Mouse (Mus musculus) right cerebral cortex, adult 2 months (tissue): ENCODE data around the gene Ror1.
A peak's percentile ranks its signal among the peaks of the same experiment; 100 is the strongest.

Experiments
- DNase-seq, 2 experiments: peaks; one replicate each; pipeline ENCODE4 v3.0.0; 2021 to 2022; ENCODE audit warnings: low spot score in 2 of 2

The Ror1 gene

DNA sequence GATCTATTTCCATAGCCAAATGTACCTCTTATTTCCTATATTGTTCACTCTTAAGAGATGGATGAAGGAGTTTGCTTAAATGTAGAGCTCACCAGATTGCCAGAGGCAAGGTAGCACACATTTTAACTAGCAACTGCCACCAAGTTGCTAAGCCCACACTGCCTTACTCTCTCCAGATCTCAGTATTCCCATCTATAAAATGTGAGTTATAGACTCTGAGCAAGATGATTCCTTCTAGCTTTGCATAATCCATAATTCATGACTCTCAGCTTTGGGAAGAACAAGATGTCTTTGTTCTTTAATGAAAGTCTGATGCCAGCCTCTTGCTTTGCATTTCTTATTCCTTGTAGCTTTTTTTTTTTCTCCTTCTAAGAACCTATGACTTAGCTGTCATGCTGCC is 64.6 kb downstream of the Ror1 start:
- no peak for DNase-seq

DNA sequence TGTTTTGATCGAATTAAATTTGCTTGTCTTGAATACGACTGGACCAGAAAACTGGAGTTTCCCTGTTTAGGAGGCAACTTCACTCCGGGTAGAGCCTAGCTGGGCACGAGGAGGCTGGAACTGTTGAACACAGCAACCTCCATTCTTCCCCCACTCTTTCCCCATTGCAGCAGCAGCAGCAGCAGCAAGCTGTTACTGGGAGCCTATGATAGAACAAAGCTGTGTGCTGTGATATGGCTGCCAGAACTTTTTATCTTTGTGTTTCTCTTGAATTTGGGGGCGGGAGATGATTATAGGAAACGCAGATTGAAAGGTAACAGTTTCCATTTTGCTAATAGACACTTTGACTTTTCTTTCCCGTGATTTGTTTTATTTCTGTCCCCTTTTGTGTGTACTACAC is 70.2 kb downstream of the Ror1 start:
- no peak for DNase-seq

DNA sequence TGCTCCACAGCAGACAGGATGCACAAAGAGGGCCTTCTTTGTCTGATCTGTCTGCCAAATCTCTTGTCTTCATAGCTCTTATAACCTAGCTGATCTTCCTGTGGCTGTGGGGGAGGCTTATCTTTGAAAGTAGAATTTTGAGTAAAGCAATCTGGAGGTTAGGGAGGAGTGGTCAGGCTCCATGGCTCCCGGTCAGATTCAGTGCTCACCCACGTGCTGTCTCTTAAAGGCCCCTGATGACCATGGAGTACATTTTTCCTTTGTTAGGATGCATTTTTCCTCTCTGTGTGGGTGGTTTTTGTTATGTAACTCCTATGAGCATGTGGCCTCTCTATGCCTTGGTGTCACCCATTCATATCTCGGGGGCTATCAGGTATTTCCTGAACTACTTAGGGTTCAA is 71.3 kb downstream of the Ror1 start:
- no peak for DNase-seq

GRCm38 (mm10) chr4:100169683-100170082 is 74.1 kb downstream of the Ror1 start:
- peak; percentile 6 to 27 for DNase-seq

- no peak for DNase-seq
Measured at GRCm38 (mm10) chr4:100170161-100170650, 74.6 kb downstream of the Ror1 start.

DNA sequence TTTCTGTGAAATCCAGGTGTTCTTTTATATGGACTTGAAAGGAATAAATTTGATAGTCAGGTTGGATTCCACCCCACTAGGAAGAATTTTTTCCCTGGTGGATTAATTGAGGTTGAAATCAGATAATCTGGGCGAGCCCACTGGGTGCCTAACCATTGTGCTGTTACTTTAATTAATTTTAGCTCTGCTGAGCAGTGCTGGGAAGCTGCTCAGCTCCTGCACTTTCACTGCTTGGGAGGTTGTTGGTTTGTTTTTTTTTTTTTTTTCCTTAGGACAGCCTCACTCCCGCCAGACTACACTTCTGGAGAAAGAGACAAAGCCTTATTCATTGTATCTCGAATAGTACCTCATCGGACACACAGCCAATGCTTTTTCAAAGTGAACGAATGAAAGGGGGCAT is 75.2 kb downstream of the Ror1 start:
- no peak for DNase-seq

- DNase-seq = no peak
Measured at GRCm38 (mm10) chr4:100171483-100171898, 75.9 kb downstream of the Ror1 start.

DNA sequence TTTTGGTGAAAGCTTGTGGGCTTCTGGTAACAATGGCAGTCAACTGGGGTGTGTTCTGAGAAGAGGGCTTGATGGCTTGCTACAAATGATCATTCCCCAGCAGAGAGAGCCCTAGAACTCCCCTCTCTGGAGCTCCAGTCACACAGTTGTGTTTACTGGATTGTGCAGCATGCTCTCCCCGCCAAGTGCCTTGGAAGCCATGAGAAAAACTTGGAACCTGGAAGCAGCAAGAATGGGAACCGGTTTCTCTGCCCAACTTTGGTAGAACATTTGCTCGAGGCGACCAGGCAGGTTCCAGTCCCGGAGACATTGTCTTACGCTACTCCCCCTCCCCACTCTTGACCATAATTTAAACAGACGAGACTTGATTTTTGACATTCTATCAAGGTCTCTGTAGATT is 80.0 kb downstream of the Ror1 start:
- DNase-seq = no peak

- DNase-seq = no peak
Measured at GRCm38 (mm10) chr4:100178316-100178715, 82.7 kb downstream of the Ror1 start.

DNA sequence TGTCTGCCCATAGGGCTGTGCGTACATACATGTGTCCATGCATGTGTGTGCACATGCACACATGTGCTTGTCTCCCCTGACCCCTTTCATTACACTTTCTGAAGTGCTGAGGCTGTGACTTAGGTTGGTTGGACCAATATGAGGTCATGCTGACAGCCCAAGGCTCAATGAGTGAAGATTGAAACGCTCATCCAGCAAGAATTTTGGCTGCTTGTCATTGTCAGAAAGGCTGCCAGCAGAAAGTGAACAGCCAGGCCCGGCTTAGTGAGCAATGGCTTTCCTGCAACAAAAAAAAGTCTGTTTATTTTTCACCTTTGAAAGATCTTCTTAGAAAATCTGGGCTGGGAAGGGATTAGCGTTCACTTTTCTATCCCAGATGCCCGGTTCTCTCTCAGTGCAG is 86.1 kb downstream of the Ror1 start:
- DNase-seq = no peak

DNA sequence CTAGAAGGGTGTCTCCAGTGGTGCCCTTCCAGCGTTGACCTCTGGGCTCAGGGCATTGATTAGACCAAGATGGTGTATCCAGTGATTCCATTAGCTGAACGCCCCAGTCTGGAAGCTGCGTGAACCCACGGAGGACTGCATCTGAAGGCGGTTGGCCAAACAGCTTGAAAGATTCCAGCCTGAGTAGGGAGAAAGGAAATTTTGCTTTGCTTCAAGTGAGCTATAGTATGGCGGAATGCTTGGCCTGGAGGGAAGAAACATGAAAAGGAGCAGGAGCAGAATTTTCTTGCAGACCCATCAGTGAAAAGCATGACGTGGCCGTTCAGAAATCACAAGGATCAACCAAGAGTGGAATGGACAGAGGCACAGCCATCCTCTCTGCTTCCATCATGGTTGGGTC is 91.2 kb downstream of the Ror1 start:
- DNase-seq = no peak

DNA sequence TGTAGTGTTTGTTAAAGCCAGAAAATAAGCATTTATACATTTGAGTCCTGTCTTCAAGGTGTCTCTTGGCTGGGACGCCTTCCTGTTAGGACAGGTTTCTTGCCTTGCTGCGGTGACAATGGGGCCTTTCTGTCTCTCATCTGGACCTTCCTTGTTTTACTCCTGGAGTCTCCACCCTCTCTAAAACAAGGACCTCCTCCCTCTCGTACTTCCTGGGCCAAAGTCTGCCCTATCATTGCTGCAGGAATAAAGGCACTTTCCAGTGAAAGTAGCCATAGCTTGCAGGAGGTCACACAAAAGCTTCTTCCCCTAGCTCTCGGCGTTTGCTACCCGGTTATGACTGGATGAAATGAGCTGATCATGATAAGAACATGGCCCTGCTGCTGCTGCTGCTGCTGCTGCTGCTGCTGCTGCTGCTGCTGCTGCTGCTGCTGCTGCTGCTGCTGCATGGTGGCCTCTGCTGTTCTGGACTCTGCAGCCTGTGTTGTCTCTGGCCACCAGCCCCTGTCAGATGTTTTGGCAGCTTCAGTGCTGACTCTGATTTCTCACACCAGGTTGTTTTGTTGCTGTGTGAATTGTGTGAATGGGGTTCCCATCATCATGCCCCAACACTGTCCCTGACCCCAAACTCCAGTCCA is 92.1 kb downstream of the Ror1 start:
- DNase-seq = no peak

DNA sequence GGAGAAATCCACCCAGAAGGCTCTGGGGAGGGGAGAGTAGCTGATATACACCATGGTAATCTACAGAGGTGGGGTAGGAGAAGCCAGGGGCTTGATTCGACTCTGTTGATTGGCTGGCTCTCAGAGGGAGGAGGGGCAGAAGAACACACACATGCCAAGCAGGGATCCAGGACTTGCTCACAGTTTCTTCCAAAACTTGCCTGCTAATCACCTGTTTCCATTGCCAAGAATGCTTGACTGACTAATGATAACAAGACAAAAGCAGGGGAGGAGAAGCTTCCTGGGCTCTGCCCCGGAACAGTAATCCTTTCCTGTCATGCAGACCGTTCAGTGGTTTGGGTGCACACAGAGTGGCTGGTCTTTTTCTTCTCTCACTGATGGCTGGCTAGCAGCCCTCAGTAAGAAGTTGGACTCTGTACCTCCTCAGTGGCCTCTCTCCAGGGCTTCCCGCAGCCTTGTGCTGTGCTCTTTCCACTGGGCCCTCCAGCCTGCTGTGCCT is 92.7 kb downstream of the Ror1 start:
- no peak for DNase-seq

DNA sequence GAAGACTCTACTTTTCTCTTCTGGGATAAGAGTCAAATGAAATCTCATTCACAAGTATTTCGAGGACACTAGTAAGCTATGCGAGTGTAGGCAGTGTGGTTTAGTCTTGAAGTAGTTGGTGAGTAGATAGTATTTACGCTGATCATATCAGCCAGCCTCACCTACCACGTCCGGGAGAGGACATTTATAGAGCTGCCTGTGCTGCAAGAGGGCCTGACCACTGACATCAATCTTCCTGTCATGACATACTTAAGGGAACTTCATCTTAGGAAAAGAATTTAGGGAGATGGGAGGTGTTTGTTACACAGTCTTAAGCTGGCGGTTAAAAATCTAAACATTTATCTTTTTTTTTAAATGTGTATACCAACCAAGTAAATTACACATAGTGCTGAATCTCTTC is 95.9 kb downstream of the Ror1 start:
- DNase-seq = no peak

- no peak for DNase-seq
Measured at GRCm38 (mm10) chr4:100194136-100194535, 98.5 kb downstream of the Ror1 start.

- no peak for DNase-seq
Measured at GRCm38 (mm10) chr4:100196255-100196793, 100.7 kb downstream of the Ror1 start.

DNA sequence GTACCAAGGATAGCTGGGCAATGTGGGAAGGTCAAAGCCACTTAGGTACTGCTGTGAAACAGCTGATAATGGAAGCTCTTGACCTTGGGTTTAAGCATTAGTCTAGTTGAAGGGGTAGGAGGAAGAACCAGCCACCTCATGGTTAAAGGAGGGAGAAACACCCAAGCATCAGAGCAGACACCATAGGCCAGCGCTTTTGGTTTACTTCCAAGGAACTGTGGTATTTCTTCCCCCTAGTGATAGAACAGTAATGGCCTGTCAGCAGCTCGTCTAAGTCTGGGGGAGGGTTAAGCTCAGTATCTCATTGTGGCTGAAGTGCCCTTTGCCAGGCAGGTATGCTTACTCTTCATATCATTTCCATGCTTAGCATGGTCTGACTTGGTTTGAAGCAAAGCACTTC is 102.7 kb downstream of the Ror1 start:
- DNase-seq = no peak

- no peak for DNase-seq
Measured at GRCm38 (mm10) chr4:100201322-100201721, 105.7 kb downstream of the Ror1 start.

GRCm38 (mm10) chr4:100203066-100203465 is 107.5 kb downstream of the Ror1 start:
- no peak for DNase-seq

DNA sequence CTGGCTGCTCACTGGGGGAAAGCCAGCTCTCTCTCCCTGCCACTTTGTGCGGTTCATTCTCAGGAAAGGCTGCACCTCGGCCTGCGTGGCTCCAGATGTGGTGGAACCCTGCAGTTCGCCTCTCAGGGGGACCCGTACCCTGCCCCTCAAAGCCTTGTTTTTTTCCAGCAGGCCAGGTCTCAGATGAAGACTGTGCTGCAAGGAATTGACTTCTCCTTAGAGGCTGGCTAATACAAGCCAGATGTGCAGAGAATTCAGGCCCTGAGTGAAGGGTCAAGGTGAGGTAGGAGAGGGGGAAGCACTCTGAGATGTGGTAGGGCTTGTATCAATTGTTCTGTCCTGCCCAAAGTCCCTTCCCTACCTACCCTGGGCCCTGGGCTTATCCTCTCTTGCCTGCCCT is 108.1 kb downstream of the Ror1 start:
- no peak for DNase-seq

DNA sequence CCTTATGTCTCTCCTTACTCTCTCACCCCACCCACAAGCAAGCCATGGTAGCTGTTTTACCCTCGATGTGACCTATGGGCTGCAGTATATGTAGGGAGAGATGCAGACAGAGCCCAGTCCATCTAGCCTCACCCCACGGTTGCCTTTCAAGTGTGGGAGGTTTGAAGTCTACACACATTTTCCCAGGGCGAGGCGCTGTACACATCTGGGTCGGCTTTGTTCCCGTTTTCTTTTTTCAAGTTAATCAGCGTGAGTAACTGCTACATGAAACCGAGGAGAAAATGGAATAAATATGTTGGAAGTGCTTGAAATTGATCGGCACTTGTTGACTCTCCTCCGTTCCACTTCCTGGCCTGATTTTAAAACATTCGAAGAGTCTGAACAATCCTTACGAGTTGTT is 108.8 kb downstream of the Ror1 start:
- DNase-seq = no peak

GRCm38 (mm10) chr4:100208081-100208480 is 112.5 kb downstream of the Ror1 start:
- DNase-seq = no peak

DNA sequence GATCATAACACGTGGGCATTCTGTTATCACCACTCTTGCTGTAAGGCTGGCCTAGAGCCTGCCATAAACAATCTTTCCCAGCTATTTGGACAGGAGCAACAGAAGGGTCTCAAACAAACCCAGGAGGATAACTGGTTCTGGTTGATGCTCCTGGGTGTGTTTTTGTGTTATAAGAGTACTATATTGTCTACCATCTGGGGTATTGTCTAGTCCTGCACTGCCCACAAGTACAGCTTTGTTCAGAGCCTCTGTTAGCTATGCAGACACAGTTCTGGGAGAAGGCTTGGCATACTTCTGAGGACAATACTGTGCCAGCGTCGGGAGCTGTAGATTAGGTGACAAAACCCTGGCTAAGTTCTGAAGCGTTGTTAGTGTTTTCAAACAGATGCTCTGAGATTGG is 113.5 kb downstream of the Ror1 start:
- DNase-seq = no peak

- DNase-seq = no peak
Measured at GRCm38 (mm10) chr4:100211331-100211730, 115.7 kb downstream of the Ror1 start.
